Mouse (Mus musculus) CH12.LX (cell line): Measurements from ENCODE around the gene Dtx3. TPM values are rescaled to one million over a fixed set of nuclear protein-coding genes. Genes with fewer than 3 reads are reported as not detected.

ENCODE experiments used
- DNase-seq: peaks from one replicate; pipeline ENCODE4 v3.0.0-alpha.2; 2013; ENCODE audit errors: extremely low read depth
- H3K27ac ChIP-seq: 2 replicates; pipeline ENCODE4 v1.5.1; 2012; ENCODE audit warnings: low read depth, mild to moderate bottlenecking, control low read depth, moderate library complexity; ENCODE audit not compliant: insufficient read depth
- H3K27me3 ChIP-seq: replicated peaks from 2 replicates; pipeline ENCODE3; 2012; ENCODE audit warnings: inconsistent platforms
- H3K36me3 ChIP-seq, 2 experiments: replicated peaks in 1 of 2; 2 replicates each; pipeline versions ENCODE3 to v1.6.1; 2012; ENCODE audit warnings: inconsistent platforms in 1 of 2, low read length in 1 of 2, mild to moderate bottlenecking in 1 of 2, mixed read lengths in 1 of 2, moderate library complexity in 1 of 2; ENCODE audit not compliant: control insufficient read depth in 1 of 2, insufficient read depth in 1 of 2
- H3K4me1 ChIP-seq, 2 experiments: 2 replicates each; pipeline ENCODE4 v1.6.1; 2012; ENCODE audit warnings: inconsistent platforms in 1 of 2, moderate library complexity in 1 of 2; ENCODE audit not compliant: insufficient read depth in 2 of 2, control insufficient read depth in 1 of 2
- H3K4me2 ChIP-seq: 2 replicates; pipeline ENCODE4 v1.6.1; 2012; ENCODE audit warnings: low read depth, mild to moderate bottlenecking, control low read depth; ENCODE audit not compliant: poor library complexity, insufficient read depth, severe bottlenecking
- H3K4me3 ChIP-seq, 3 experiments: fragments of 150-350 bp in 1 of 3; sonication (generic) in 1 of 3; replicated peaks in 1 of 3; 2 replicates each; pipeline versions ENCODE3 to v1.5.1; 2011 to 2012; ENCODE audit warnings: low read depth in 2 of 3, low read length in 2 of 3, mild to moderate bottlenecking in 2 of 3, moderate library complexity in 2 of 3, control low read depth in 1 of 3, improper control_type of control experiment in 1 of 3, inconsistent platforms in 1 of 3, mixed read lengths in 1 of 3; ENCODE audit not compliant: poor library complexity in 1 of 3
- H3K79me2 ChIP-seq: replicated peaks from 2 replicates; pipeline ENCODE4 v1.6.1; 2012; ENCODE audit warnings: mild to moderate bottlenecking, moderate library complexity; ENCODE audit not compliant: control insufficient read depth, poor library complexity, insufficient read depth, severe bottlenecking; ENCODE audit errors: extremely low read depth
- H3K9ac ChIP-seq: 2 replicates; pipeline ENCODE4 v1.6.1; 2012; ENCODE audit warnings: low read depth, mild to moderate bottlenecking, control low read depth, moderate library complexity; ENCODE audit not compliant: insufficient read depth
- H3K9me3 ChIP-seq: replicated peaks from 2 replicates; pipeline ENCODE3; 2012; ENCODE audit warnings: low read length, inconsistent platforms, mixed read lengths
- CHD1 ChIP-seq: IDR thresholded peaks from 2 replicates; pipeline ENCODE4 v1.6.1; 2012; ENCODE audit warnings: low read depth, low read length, improper control_type of control experiment, inconsistent platforms
- CHD2 ChIP-seq: IDR thresholded peaks from 2 replicates; pipeline ENCODE4 v1.6.1; 2011; ENCODE audit warnings: low read length, improper control_type of control experiment
- CTCF ChIP-seq, 2 experiments: IDR thresholded peaks in 1 of 2; conservative IDR thresholded peaks in 1 of 2; 2 replicates each; pipeline ENCODE4 v1.5.1; 2011 to 2012; ENCODE audit warnings: low read depth in 2 of 2, low read length in 2 of 2, improper control_type of control experiment in 1 of 2, inconsistent platforms in 1 of 2, mild to moderate bottlenecking in 1 of 2, moderate library complexity in 1 of 2
- HCFC1 ChIP-seq: IDR thresholded peaks from 2 replicates; pipeline ENCODE4 v1.6.1; 2012; ENCODE audit warnings: low read depth, mild to moderate bottlenecking, inconsistent platforms, low read length, improper control_type of control experiment
- IRF4 ChIP-seq: IDR thresholded peaks from 2 replicates; pipeline ENCODE4 v1.6.1; 2014; ENCODE audit warnings: low read depth, mild to moderate bottlenecking, inconsistent platforms, low read length, improper control_type of control experiment
- JUN ChIP-seq: IDR thresholded peaks from 2 replicates; pipeline ENCODE4 v1.6.1; 2011; ENCODE audit warnings: low read depth, mild to moderate bottlenecking, low read length, improper control_type of control experiment, moderate library complexity; ENCODE audit not compliant: insufficient read depth
- MAFK ChIP-seq: IDR thresholded peaks from 2 replicates; pipeline ENCODE4 v1.6.1; 2011; ENCODE audit warnings: low read length, improper control_type of control experiment; ENCODE audit not compliant: insufficient replicate concordance
- MAX ChIP-seq: IDR thresholded peaks from 2 replicates; pipeline ENCODE4 v1.6.1; 2011; ENCODE audit warnings: low read length, improper control_type of control experiment
- MAZ ChIP-seq: IDR thresholded peaks from 2 replicates; pipeline ENCODE4 v1.6.1; 2012; ENCODE audit warnings: low read depth, mild to moderate bottlenecking, inconsistent platforms, low read length, improper control_type of control experiment, moderate library complexity
- MXI1 ChIP-seq: IDR thresholded peaks from 2 replicates; pipeline ENCODE4 v1.6.1; 2011; ENCODE audit warnings: mild to moderate bottlenecking, low read depth, low read length, improper control_type of control experiment
- NELFE ChIP-seq: IDR thresholded peaks from 2 replicates; pipeline ENCODE4 v1.6.1; 2011; ENCODE audit warnings: low read depth, low read length, improper control_type of control experiment
- RAD21 ChIP-seq: IDR thresholded peaks from 2 replicates; pipeline ENCODE4 v1.6.1; 2011; ENCODE audit warnings: low read depth, mild to moderate bottlenecking, low read length, improper control_type of control experiment, moderate library complexity
- RCOR1 ChIP-seq: conservative IDR thresholded peaks from 2 replicates; pipeline ENCODE4 v1.6.1; 2012; ENCODE audit warnings: low read depth, mild to moderate bottlenecking, inconsistent platforms, low read length, improper control_type of control experiment
- SIN3A ChIP-seq: IDR thresholded peaks from 2 replicates; pipeline ENCODE4 v1.6.1; 2012; ENCODE audit warnings: low read length, improper control_type of control experiment, inconsistent platforms
- TCF12 ChIP-seq: IDR thresholded peaks from 2 replicates; pipeline ENCODE4 v1.6.1; 2014; ENCODE audit warnings: low read depth, mild to moderate bottlenecking, inconsistent platforms, low read length, improper control_type of control experiment
- UBTF ChIP-seq: IDR thresholded peaks from 2 replicates; pipeline ENCODE4 v1.6.1; 2012; ENCODE audit warnings: low read depth, mild to moderate bottlenecking, inconsistent platforms, low read length, improper control_type of control experiment, moderate library complexity
- USF1 ChIP-seq: IDR thresholded peaks from 2 replicates; pipeline ENCODE4 v1.6.1; 2014; ENCODE audit warnings: low read depth, mild to moderate bottlenecking, inconsistent platforms, low read length, improper control_type of control experiment
- USF2 ChIP-seq: conservative IDR thresholded peaks from 2 replicates; pipeline ENCODE4 v1.6.1; 2011; ENCODE audit warnings: low read depth, low read length, improper control_type of control experiment
- ZMIZ1 ChIP-seq: IDR thresholded peaks from 2 replicates; pipeline ENCODE4 v1.6.1; 2012; ENCODE audit warnings: low read depth, mild to moderate bottlenecking, inconsistent platforms, low read length, improper control_type of control experiment
- ZNF384 ChIP-seq: IDR thresholded peaks from 2 replicates; pipeline ENCODE4 v1.6.1; 2012; ENCODE audit warnings: low read depth, low read length, improper control_type of control experiment, inconsistent platforms
- dilution Hi-C: fragments of 300-500 bp; cut with MboI; formaldehyde crosslinking; loops from 2 replicates; pipeline ENCODE4 v1.14.3; 2020; ENCODE audit warnings: low sequenced_read_pairs; ENCODE audit not compliant: extremely low pct_unique_long_range_greater_than_20kb, extremely low pct_ligation_motif_present
- in situ Hi-C: fragments of 300-500 bp; cut with MboI; formaldehyde crosslinking; loops from 3 replicates; pipeline ENCODE4 v1.14.3; 2019; ENCODE audit warnings: low sequenced_read_pairs, low pct_ligation_motif_present, low pct_unique_long_range_greater_than_20kb, mixed read lengths
- polyA plus RNA-seq: library from polyadenylated mRNA; unstranded; fragments of >175 nt; gene quantifications from 2 replicates; pipeline ENCODE4 v1.2.1, GENCODE M21; 2012; ENCODE audit warnings: low read depth; ENCODE audit not compliant: insufficient read length
- total RNA-seq, 2 experiments: library from RNA; depleted of rRNA; stranded (reverse); fragments of 300-350 nt in 1 of 2; fragments of >200 nt in 1 of 2; gene quantifications; 2 replicates each; pipeline ENCODE4 v1.2.3; 2012 to 2014

The Dtx3 gene
- total and polyA plus RNA-seq, 3 experiments = 18.9 to 51.2 (median 27.6) TPM

- no peaks in the 10 kb centered on the region for H3K79me2 ChIP-seq
- no peaks in the 10 kb centered on the region for H3K36me3 ChIP-seq
- no peak for DNase-seq
- peaks cover 3% of the 10 kb centered on the region for H3K9me3 ChIP-seq
- H3K27me3 ChIP-seq = no peaks in the 10 kb centered on the region
- H3K9ac ChIP-seq = no peak overlapping the region
- no peak overlapping the region for H3K4me3 ChIP-seq
- dilution Hi-C loops = no loop called here
- no peak for TF ChIP-seq MAX
- no peak for TF ChIP-seq UBTF
- no peak for TF ChIP-seq USF2
- TF ChIP-seq NELFE = no peak
- no peak for TF ChIP-seq RAD21
- TF ChIP-seq SIN3A = no peak
- no peak for TF ChIP-seq TCF12
- TF ChIP-seq CHD2 = no peak
- H3K4me2 ChIP-seq = no peak overlapping the region
- no peaks in the 10 kb centered on the region for H3K4me1 ChIP-seq
- in situ Hi-C loops = no loop called here
- no peak overlapping the region for H3K27ac ChIP-seq
These were observed 39.4 kb downstream of the Dtx3 start for GRCm38 (mm10) chr10:127156089-127156488.

- no peaks in the 10 kb centered on the region for H3K79me2 ChIP-seq
- dilution Hi-C loops = no loop called here
- TF ChIP-seq JUN (no peak), MXI1 (no peak), CTCF (conservative IDR thresholded peaks at IDR 0.05 in 1 of 2, IDR thresholded peaks at IDR 0.05 in 1 of 2; ENCODE audit: low read depth in 2 of 2, low read length in 2 of 2) (no peak), HCFC1 (no peak), MAFK (no peak), ZNF384 (no peak), UBTF (no peak)
- TF ChIP-seq, all 38 proteins: peak for 0
- H3K9me3 ChIP-seq = peaks cover 3% of the 10 kb centered on the region
- 0 out of 4 replicates have a peak, but pooled peaks cover 0 to 2% of the 10 kb centered on the region in 2 experiments for H3K4me1 ChIP-seq
- no peak overlapping the region for H3K9ac ChIP-seq
- DNase-seq = no peak
- in situ Hi-C loops = no loop called here
- no peaks in the 10 kb centered on the region for H3K27me3 ChIP-seq
- no peak overlapping the region for H3K4me2 ChIP-seq
- no peaks in the 10 kb centered on the region for H3K36me3 ChIP-seq
- no peak overlapping the region for H3K27ac ChIP-seq
- no peak overlapping the region for H3K4me3 ChIP-seq
These were observed 40.9 kb downstream of the Dtx3 start for GRCm38 (mm10) chr10:127154652-127155051.

- TF ChIP-seq MAZ = no peak
- no peak for TF ChIP-seq USF1
- TF ChIP-seq ZMIZ1 = no peak
- TF ChIP-seq IRF4 = no peak
- TF ChIP-seq RCOR1 = no peak
- no peak for TF ChIP-seq RAD21
- TF ChIP-seq CHD1 = no peak
- in situ Hi-C loops = no loop called here
These were observed 41.3 kb downstream of the Dtx3 start for GRCm38 (mm10) chr10:127154241-127154640.

More at GRCm38 (mm10) chr10:127154241-127154640, 41.3 kb downstream of the Dtx3 start:
- no peaks in the 10 kb centered on the region for H3K79me2 ChIP-seq
- H3K9ac ChIP-seq = no peak overlapping the region
- H3K4me1 ChIP-seq = 0 out of 4 replicates have a peak, but pooled peaks cover 0 to 2% of the 10 kb centered on the region in 2 experiments
- H3K4me2 ChIP-seq = no peak overlapping the region
- DNase-seq = no peak
- peaks cover 3% of the 10 kb centered on the region for H3K9me3 ChIP-seq
- H3K27ac ChIP-seq = no peak overlapping the region
- H3K4me3 ChIP-seq = no peak overlapping the region
- H3K36me3 ChIP-seq = no peaks in the 10 kb centered on the region
- H3K27me3 ChIP-seq = no peaks in the 10 kb centered on the region
- dilution Hi-C loops = no loop called here
